Mouse (Mus musculus) MEL (cell line): ENCODE measurements around the gene Stat6. TPM values are rescaled to one million over a fixed set of nuclear protein-coding genes. Genes with fewer than 3 reads are reported as not detected.

ENCODE experiments used
- DNase-seq: peaks from one replicate; pipeline ENCODE4 v3.0.0; 2011; ENCODE audit warnings: low read depth, low spot score
- H3K27ac ChIP-seq: 2 replicates; pipeline ENCODE4 v1.5.1; 2012; ENCODE audit warnings: low read depth, mild to moderate bottlenecking, control low read depth, low read length, moderate library complexity; ENCODE audit not compliant: control insufficient read depth
- H3K27me3 ChIP-seq, 2 experiments: fragments of 150-350 bp in 1 of 2; sonication (generic) in 1 of 2; 2 replicates each; pipeline ENCODE4 v1.6.1; 2012; ENCODE audit warnings: low read length in 2 of 2, mild to moderate bottlenecking in 2 of 2, improper control_type of control experiment in 1 of 2, moderate library complexity in 1 of 2; ENCODE audit not compliant: insufficient read depth in 2 of 2, control insufficient read depth in 1 of 2
- H3K36me3 ChIP-seq, 2 experiments: 2 replicates each; pipeline ENCODE4 v1.6.1; 2012 to 2014; ENCODE audit warnings: low read length in 2 of 2, improper control_type of control experiment in 1 of 2, inconsistent platforms in 1 of 2, mild to moderate bottlenecking in 1 of 2; ENCODE audit not compliant: insufficient read depth in 2 of 2, control insufficient read depth in 1 of 2
- H3K4me1 ChIP-seq, 2 experiments: fragments of 150-350 bp in 1 of 2; sonication (generic) in 1 of 2; 2 replicates each; pipeline ENCODE4 v1.6.1; 2012; ENCODE audit warnings: low read length in 2 of 2, improper control_type of control experiment in 1 of 2, mild to moderate bottlenecking in 1 of 2; ENCODE audit not compliant: insufficient read depth in 2 of 2, control insufficient read depth in 1 of 2
- H3K4me3 ChIP-seq, 2 experiments: fragments of 150-350 bp in 1 of 2; sonication (generic) in 1 of 2; 2 replicates each; pipeline ENCODE4 v1.5.1; 2012; ENCODE audit warnings: low read depth in 2 of 2, low read length in 2 of 2, mild to moderate bottlenecking in 2 of 2, moderate library complexity in 2 of 2, control low read depth in 1 of 2, improper control_type of control experiment in 1 of 2; ENCODE audit not compliant: control insufficient read depth in 1 of 2, insufficient read depth in 1 of 2
- H3K79me2 ChIP-seq: 2 replicates; pipeline ENCODE4 v1.6.1; 2012; ENCODE audit warnings: mild to moderate bottlenecking, low read length, moderate library complexity; ENCODE audit not compliant: control insufficient read depth, poor library complexity, insufficient read depth
- H3K9ac ChIP-seq: 2 replicates; pipeline ENCODE4 v1.6.1; 2012; ENCODE audit warnings: low read depth, mild to moderate bottlenecking, control low read depth, low read length, moderate library complexity; ENCODE audit not compliant: control insufficient read depth, poor library complexity, severe bottlenecking
- H3K9me3 ChIP-seq: fragments of 150-350 bp; sonication (generic); replicated peaks from 2 replicates; pipeline ENCODE4 v1.6.1; 2012; ENCODE audit warnings: mild to moderate bottlenecking, low read length, improper control_type of control experiment, moderate library complexity; ENCODE audit not compliant: insufficient read depth
- BHLHE40 ChIP-seq: IDR thresholded peaks from 2 replicates; pipeline ENCODE4 v1.6.1; 2012; ENCODE audit warnings: low read depth, mild to moderate bottlenecking, inconsistent platforms, low read length, improper control_type of control experiment, borderline replicate concordance
- CHD1 ChIP-seq: IDR thresholded peaks from 2 replicates; pipeline ENCODE4 v1.6.1; 2012; ENCODE audit warnings: low read depth, mild to moderate bottlenecking, inconsistent platforms, low read length, improper control_type of control experiment
- CHD2 ChIP-seq: IDR thresholded peaks from 2 replicates; pipeline ENCODE4 v1.6.1; 2011; ENCODE audit warnings: low read length, improper control_type of control experiment
- CTCF ChIP-seq, 3 experiments: IDR thresholded peaks in 2 of 3; conservative IDR thresholded peaks in 1 of 3; 2 replicates each; pipeline ENCODE4 v1.5.1; 2011 to 2012; ENCODE audit warnings: low read length in 3 of 3, low read depth in 2 of 3, mild to moderate bottlenecking in 2 of 3, improper control_type of control experiment in 1 of 3, inconsistent platforms in 1 of 3, mixed read lengths in 1 of 3, moderate library complexity in 1 of 3; ENCODE audit not compliant: control insufficient read depth in 1 of 3, insufficient read depth in 1 of 3, poor library complexity in 1 of 3, severe bottlenecking in 1 of 3
- E2F4 ChIP-seq: IDR thresholded peaks from 2 replicates; pipeline ENCODE4 v1.6.1; 2011; ENCODE audit warnings: low read depth, low read length, improper control_type of control experiment, borderline replicate concordance
- ELF1 ChIP-seq: IDR thresholded peaks from 2 replicates; pipeline ENCODE4 v1.6.1; 2014; ENCODE audit warnings: low read depth, mild to moderate bottlenecking, inconsistent platforms, low read length, improper control_type of control experiment, moderate library complexity
- EP300 ChIP-seq, 2 experiments: IDR thresholded peaks; 2 replicates each; pipeline ENCODE4 v1.6.1; 2011; ENCODE audit warnings: improper control_type of control experiment in 2 of 2, low read length in 2 of 2, low read depth in 1 of 2, mild to moderate bottlenecking in 1 of 2
- ETS1 ChIP-seq: IDR thresholded peaks from 2 replicates; pipeline ENCODE4 v1.6.1; 2012; ENCODE audit warnings: low read depth, mild to moderate bottlenecking, inconsistent platforms, low read length, improper control_type of control experiment, moderate library complexity
- GABPA ChIP-seq: IDR thresholded peaks from 2 replicates; pipeline ENCODE4 v1.6.1; 2012; ENCODE audit warnings: low read depth, mild to moderate bottlenecking, inconsistent platforms, low read length, improper control_type of control experiment, moderate library complexity
- HCFC1 ChIP-seq: IDR thresholded peaks from 2 replicates; pipeline ENCODE4 v1.6.1; 2012; ENCODE audit warnings: low read depth, mild to moderate bottlenecking, inconsistent platforms, low read length, improper control_type of control experiment, moderate library complexity
- JUND ChIP-seq: IDR thresholded peaks from 2 replicates; pipeline ENCODE4 v1.6.1; 2011; ENCODE audit warnings: low read depth, mild to moderate bottlenecking, improper control_type of control experiment, low read length
- KAT2A ChIP-seq: conservative IDR thresholded peaks from 2 replicates; pipeline ENCODE4 v1.6.1; 2012; ENCODE audit warnings: low read depth, low read length, improper control_type of control experiment, inconsistent platforms
- MAFK ChIP-seq: IDR thresholded peaks from 2 replicates; pipeline ENCODE4 v1.6.1; 2011; ENCODE audit warnings: low read depth, mild to moderate bottlenecking, low read length, improper control_type of control experiment, borderline replicate concordance
- MAX ChIP-seq: IDR thresholded peaks from 2 replicates; pipeline ENCODE4 v1.6.1; 2011; ENCODE audit warnings: low read length, improper control_type of control experiment
- MAZ ChIP-seq: IDR thresholded peaks from 2 replicates; pipeline ENCODE4 v1.6.1; 2012; ENCODE audit warnings: low read depth, mild to moderate bottlenecking, inconsistent platforms, low read length, improper control_type of control experiment
- MEF2A ChIP-seq: IDR thresholded peaks from 2 replicates; pipeline ENCODE4 v1.6.1; 2014; ENCODE audit warnings: low read depth, mild to moderate bottlenecking, inconsistent platforms, low read length, improper control_type of control experiment; ENCODE audit not compliant: poor library complexity, insufficient replicate concordance, severe bottlenecking; ENCODE audit errors: extremely low read depth
- MXI1 ChIP-seq: IDR thresholded peaks from 2 replicates; pipeline ENCODE4 v1.6.1; 2011; ENCODE audit warnings: mild to moderate bottlenecking, low read depth, low read length, improper control_type of control experiment
- MYB ChIP-seq: IDR thresholded peaks from 2 replicates; pipeline ENCODE4 v1.6.1; 2011; ENCODE audit warnings: mild to moderate bottlenecking, low read depth, low read length, improper control_type of control experiment
- MYC ChIP-seq: IDR thresholded peaks from 2 replicates; pipeline ENCODE4 v1.6.1; 2011; ENCODE audit warnings: low read depth, mild to moderate bottlenecking, low read length, improper control_type of control experiment, moderate library complexity
- NRF1 ChIP-seq: IDR thresholded peaks from 2 replicates; pipeline ENCODE4 v1.6.1; 2014; ENCODE audit warnings: low read depth, mild to moderate bottlenecking, inconsistent platforms, low read length, improper control_type of control experiment, moderate library complexity; ENCODE audit not compliant: poor library complexity, insufficient read depth, severe bottlenecking
- POLR2A ChIP-seq, 2 experiments: IDR thresholded peaks; 2 replicates each; pipeline ENCODE4 v1.6.1; 2011 to 2012; ENCODE audit warnings: low read length in 2 of 2, mild to moderate bottlenecking in 2 of 2, control low read depth in 1 of 2, improper control_type of control experiment in 1 of 2, low read depth in 1 of 2, moderate library complexity in 1 of 2; ENCODE audit not compliant: control insufficient read depth in 1 of 2, insufficient read depth in 1 of 2, poor library complexity in 1 of 2
- POLR2AphosphoS2 ChIP-seq: IDR thresholded peaks from 2 replicates; pipeline ENCODE4 v1.6.1; 2011; ENCODE audit warnings: low read length, improper control_type of control experiment
- POLR2AphosphoS5 ChIP-seq: IDR thresholded peaks from 2 replicates; pipeline ENCODE4 v1.6.1; 2012; ENCODE audit warnings: low read depth, borderline replicate concordance, mild to moderate bottlenecking, inconsistent platforms, low read length, moderate library complexity, mixed read lengths
- RCOR1 ChIP-seq: IDR thresholded peaks from 2 replicates; pipeline ENCODE4 v1.6.1; 2012; ENCODE audit warnings: low read depth, mild to moderate bottlenecking, inconsistent platforms, low read length, improper control_type of control experiment
- SMC3 ChIP-seq: IDR thresholded peaks from 2 replicates; pipeline ENCODE4 v1.6.1; 2011; ENCODE audit warnings: low read depth, low read length, improper control_type of control experiment
- TAL1 ChIP-seq: IDR thresholded peaks from 2 replicates; pipeline ENCODE4 v1.6.1; 2012; ENCODE audit warnings: mild to moderate bottlenecking, inconsistent platforms, low read length, moderate library complexity, mixed read lengths
- TBP ChIP-seq: IDR thresholded peaks from 2 replicates; pipeline ENCODE4 v1.8.0; 2011; ENCODE audit warnings: low read depth, low read length, improper control_type of control experiment
- TCF12 ChIP-seq: IDR thresholded peaks from 2 replicates; pipeline ENCODE4 v1.6.1; 2014; ENCODE audit warnings: low read depth, mild to moderate bottlenecking, inconsistent platforms, low read length, improper control_type of control experiment, moderate library complexity
- UBTF ChIP-seq: IDR thresholded peaks from 2 replicates; pipeline ENCODE4 v1.6.1; 2012; ENCODE audit warnings: low read depth, mild to moderate bottlenecking, inconsistent platforms, low read length, improper control_type of control experiment, moderate library complexity, borderline replicate concordance; ENCODE audit not compliant: insufficient read depth
- USF1 ChIP-seq: IDR thresholded peaks from 2 replicates; pipeline ENCODE4 v1.6.1; 2014; ENCODE audit warnings: low read depth, mild to moderate bottlenecking, inconsistent platforms, low read length, improper control_type of control experiment, moderate library complexity
- USF2 ChIP-seq, 2 experiments: IDR thresholded peaks; 2 replicates each; pipeline ENCODE4 v1.6.1; 2011 to 2012; ENCODE audit warnings: improper control_type of control experiment in 2 of 2, low read length in 2 of 2, borderline replicate concordance in 1 of 2, inconsistent platforms in 1 of 2, low read depth in 1 of 2, mild to moderate bottlenecking in 1 of 2; ENCODE audit not compliant: insufficient read depth in 1 of 2
- ZC3H11A ChIP-seq: IDR thresholded peaks from 2 replicates; pipeline ENCODE4 v1.6.1; 2012; ENCODE audit warnings: low read depth, mild to moderate bottlenecking, inconsistent platforms, low read length, improper control_type of control experiment
- ZKSCAN1 ChIP-seq: IDR thresholded peaks from 2 replicates; pipeline ENCODE4 v1.6.1; 2012; ENCODE audit warnings: low read depth, mild to moderate bottlenecking, inconsistent platforms, low read length, improper control_type of control experiment, moderate library complexity
- ZMIZ1 ChIP-seq: IDR thresholded peaks from 2 replicates; pipeline ENCODE4 v1.6.1; 2012; ENCODE audit warnings: low read depth, mild to moderate bottlenecking, inconsistent platforms, low read length, improper control_type of control experiment, moderate library complexity
- ZNF384 ChIP-seq: IDR thresholded peaks from 2 replicates; pipeline ENCODE4 v1.6.1; 2012; ENCODE audit warnings: low read depth, mild to moderate bottlenecking, inconsistent platforms, low read length, improper control_type of control experiment
- polyA plus RNA-seq, 2 experiments: library from polyadenylated mRNA; stranded (reverse) in 1 of 2; unstranded in 1 of 2; fragments of >175 nt in 1 of 2; fragments of >200 nt in 1 of 2; gene quantifications; 2 replicates each; pipeline versions ENCODE4 v1.2.1 to v1.2.4; 2012; ENCODE audit warnings: low replicate concordance in 2 of 2, low read depth in 1 of 2; ENCODE audit not compliant: insufficient read length in 2 of 2, insufficient read depth in 1 of 2, missing spikeins in 1 of 2
- total RNA-seq: library from RNA; depleted of rRNA; stranded (reverse); fragments of 300-350 nt; gene quantifications from 2 replicates; pipeline ENCODE4 v1.2.3, GENCODE M21; 2012

Stat6 gene
- total and polyA plus RNA-seq, 3 experiments, result 34.9 to 50.2 TPM; not detected in 1

DNA sequence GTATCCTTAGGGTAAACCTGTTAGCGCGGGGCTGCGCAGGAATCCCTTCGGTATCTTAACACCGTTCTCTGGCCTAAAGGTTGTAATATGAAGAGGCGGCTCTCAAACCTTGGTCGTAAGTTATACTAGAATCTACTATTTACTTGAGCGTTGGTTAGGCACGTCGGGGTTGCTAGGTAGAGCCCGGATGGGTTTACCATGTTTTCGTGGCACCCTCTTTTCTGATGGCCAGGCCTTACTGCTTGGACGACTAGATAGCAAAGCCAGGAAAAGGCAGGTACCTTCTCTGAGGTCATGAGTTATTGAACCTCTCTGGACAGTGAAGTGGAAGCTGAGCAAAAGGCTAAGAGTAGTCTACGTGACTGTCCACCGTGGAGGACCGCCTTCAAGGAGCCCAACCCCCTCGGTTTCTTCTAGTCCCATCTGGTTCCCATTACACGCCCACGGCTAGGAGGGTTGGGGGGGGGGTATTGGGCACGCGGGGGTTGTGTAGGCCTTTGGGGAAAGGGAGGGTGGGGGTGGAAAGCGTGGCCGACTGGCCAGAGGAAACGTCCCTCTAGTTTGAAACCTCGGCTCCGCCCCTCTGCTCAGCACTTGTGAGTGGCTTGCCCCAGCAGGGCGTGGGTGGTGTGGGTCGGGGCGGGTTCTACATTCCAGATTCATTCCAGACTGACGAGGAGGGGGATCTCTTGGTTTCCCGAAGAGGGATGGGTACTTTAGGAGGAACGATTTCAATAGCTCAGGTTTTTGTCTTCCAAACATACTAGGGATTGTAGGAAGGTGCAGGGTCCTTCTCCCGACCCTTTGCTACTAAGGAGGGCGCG, 24.7 kb downstream of the Stat6 start:
- H3K27me3 ChIP-seq, result no peaks in the 10 kb centered on the region
- H3K27ac ChIP-seq, result peak overlapping the region; percentile 98
- TF ChIP-seq MEF2A (no peak), HCFC1 (0 out of 2 replicates have a peak, but pooled peaks have one; percentile 9), MYC (0 out of 2 replicates have a peak, but pooled peaks have one; percentile 44), EP300 (IDR thresholded peaks at IDR 0.05; ENCODE audit: low read depth in 1 of 2, low read length in 2 of 2) (peak; percentile 34 to 50; a peak in 2 of 4 replicates), CTCF (IDR thresholded peaks at IDR 0.05 in 2 of 3, conservative IDR thresholded peaks at IDR 0.05 in 1 of 3; ENCODE audit: control insufficient read depth in 1 of 3, insufficient read depth in 1 of 3, low read depth in 2 of 3, low read length in 3 of 3, poor library complexity in 1 of 3, severe bottlenecking in 1 of 3) (no peak), ZNF384 (no peak), MAZ (peak; percentile 45), JUND (no peak), GABPA (no peak), MAFK (no peak), USF2 (IDR thresholded peaks at IDR 0.05; ENCODE audit: borderline replicate concordance in 1 of 2, insufficient read depth in 1 of 2, low read depth in 1 of 2, low read length in 2 of 2) (no peak), ZKSCAN1 (no peak), SMC3 (no peak), CHD1 (0 out of 2 replicates have a peak, but pooled peaks have one; percentile 65), ELF1 (no peak), E2F4 (no peak), USF1 (no peak), RCOR1 (no peak), TBP (peak; percentile 56; the same call in 1 of the 2 replicates), ZMIZ1 (no peak), CHD2 (no peak), MYB (no peak), POLR2AphosphoS2 (no peak; the same call in 1 of the 2 replicates), POLR2AphosphoS5 (no peak), TAL1 (no peak), BHLHE40 (no peak), UBTF (no peak), POLR2A (IDR thresholded peaks at IDR 0.05; ENCODE audit: control insufficient read depth in 1 of 2, insufficient read depth in 1 of 2, low read depth in 1 of 2, low read length in 2 of 2, poor library complexity in 1 of 2) (peak; percentile 37 to 39; a peak in 1 of 4 replicates), ZC3H11A (no peak), NRF1 (no peak), KAT2A (no peak), MAX (peak; percentile 37), TCF12 (peak; percentile 20; the same call in 1 of the 2 replicates), MXI1 (no peak; the same call in none of the 2 replicates), ETS1 (no peak; the same call in 1 of the 2 replicates)

More for the DNA sequence above, 24.7 kb downstream of the Stat6 start:
- DNase-seq, result peak; percentile 90
- Histone ChIP-seq H3K9me3 (no peaks in the 10 kb centered on the region), H3K36me3 (peaks cover 0 to 36% of the 10 kb centered on the region in 2 experiments; a peak in 2 of 4 replicates), H3K9ac (peak overlapping the region; percentile 91), H3K79me2 (peaks cover 22% of the 10 kb centered on the region), H3K4me1 (peaks cover 6 to 47% of the 10 kb centered on the region in 2 experiments), H3K4me3 (peak overlapping the region; percentile 72 to 94)
